Mouse (Mus musculus): ENCODE results near the gene Rab11fip4.

DNA sequence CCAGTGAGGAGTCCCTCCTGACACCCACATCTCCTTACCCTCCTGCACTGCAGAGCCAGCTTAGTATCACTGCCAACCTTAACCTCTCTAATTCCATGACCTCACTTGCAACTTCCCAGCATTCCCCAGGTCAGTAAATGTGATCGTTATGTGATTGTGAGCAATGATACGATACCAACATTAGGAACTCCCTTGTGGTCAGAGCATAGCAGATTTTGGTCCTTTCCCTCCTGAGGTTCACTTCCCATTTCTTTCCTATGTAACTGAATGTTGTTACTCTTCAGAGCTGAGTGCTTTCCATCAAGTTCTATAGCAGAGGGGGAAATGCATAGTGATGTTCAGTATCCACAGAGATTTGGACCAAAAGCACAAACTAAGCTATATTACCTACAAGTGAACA, 20.7 kb upstream of the Rab11fip4 start:
- TF ChIP-seq CTCF (IDR thresholded peaks at IDR 0.05; ENCODE audit: low read depth) (no peak), EP300 (IDR thresholded peaks at IDR 0.05; ENCODE audit: low read depth) (no peak)
